Mouse (Mus musculus) neural tube, embryonic 14.5 days (tissue): Measurements from ENCODE around the gene Bnip1. TPM values are rescaled to one million over a fixed set of nuclear protein-coding genes. Genes with fewer than 3 reads are reported as not detected.

Experiments used
- ATAC-seq: fragments of 200-750 bp; cut with Nextera tagmentation; 2 replicates; pipeline ENCODE4 v1.8.0; 2017; ENCODE audit warnings: low read depth, mild to moderate bottlenecking, moderate TSS enrichment, moderate library complexity
- H3K27ac ChIP-seq: fragments of 300-500 bp; sonication (generic); 2 replicates; pipeline ENCODE4 v1.5.1; 2014; ENCODE audit warnings: low read depth, mild to moderate bottlenecking, control low read depth, low read length, moderate library complexity, mixed read lengths
- H3K27me3 ChIP-seq: fragments of 300-500 bp; sonication (generic); 2 replicates; pipeline ENCODE4 v1.6.1; 2014; ENCODE audit warnings: low read length; ENCODE audit not compliant: control insufficient read depth, insufficient read depth
- H3K36me3 ChIP-seq: fragments of 300-500 bp; sonication (generic); 2 replicates; pipeline ENCODE4 v1.6.1; 2014; ENCODE audit warnings: low read length, mixed read lengths; ENCODE audit not compliant: control insufficient read depth, insufficient read depth
- H3K4me1 ChIP-seq: fragments of 300-500 bp; sonication (generic); 2 replicates; pipeline ENCODE4 v1.6.1; 2014; ENCODE audit warnings: low read length; ENCODE audit not compliant: control insufficient read depth, insufficient read depth
- H3K4me2 ChIP-seq: fragments of 300-500 bp; sonication (generic); 2 replicates; pipeline ENCODE4 v1.6.1; 2014; ENCODE audit warnings: mild to moderate bottlenecking, low read depth, low read length, control low read depth
- H3K4me3 ChIP-seq: fragments of 300-500 bp; sonication (generic); 2 replicates; pipeline ENCODE4 v1.5.1; 2014; ENCODE audit warnings: low read depth, low read length, control low read depth, mixed read lengths
- H3K9ac ChIP-seq: fragments of 300-500 bp; sonication (generic); replicated peaks from 2 replicates; pipeline ENCODE4 v1.6.1; 2014; ENCODE audit warnings: low read depth, mild to moderate bottlenecking, control low read depth, low read length, mixed read lengths
- H3K9me3 ChIP-seq: fragments of 300-500 bp; sonication (generic); 2 replicates; pipeline ENCODE4 v1.6.1; 2016; ENCODE audit warnings: low read length; ENCODE audit not compliant: control insufficient read depth
- WGBS: fragments of 180-500 bp; shearing (Covaris S2); extraction: QIAGEN DNeasy Blood & Tissue Kit; methylation state at CpG from one replicate; pipeline ENCODE4 v1.1.7; 2014; 5-methylcytosine and 5-hydroxymethylcytosine counted together
- polyA plus RNA-seq: library from polyadenylated mRNA; unstranded; fragments of >200 nt; fragmentation: Nextera tagmentation; extraction: Ambion mirVana; gene quantifications from 2 replicates; pipeline ENCODE4 v1.2.1, GENCODE M21; 2014

Gene Bnip1
- polyA plus RNA-seq, 1 experiment from 2014 or later = 54.2 TPM

DNA sequence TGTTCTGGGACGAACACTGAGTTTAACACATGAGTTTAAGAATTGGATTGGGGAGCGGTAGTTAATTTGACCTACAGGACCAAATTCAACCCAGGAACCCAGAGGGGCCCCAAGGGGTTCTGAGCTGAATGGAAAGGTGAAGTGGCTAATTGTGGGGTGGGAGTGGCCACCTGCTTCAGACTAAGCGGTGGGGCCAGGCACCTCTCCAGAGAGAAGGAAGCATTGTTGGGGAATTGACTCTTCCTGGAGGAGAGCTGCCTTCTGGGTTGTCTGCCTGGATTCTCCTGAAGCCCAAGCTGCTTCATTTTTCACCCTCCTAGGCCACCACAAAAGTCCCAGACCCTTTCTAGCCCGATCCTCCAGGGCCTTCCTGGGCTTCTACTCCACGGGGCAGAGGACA lies 61.1 kb downstream of the Bnip1 start:
- Histone ChIP-seq H3K9ac (no peak overlapping the region), H3K27me3 (peaks cover 61% of the 10 kb centered on the region), H3K27ac (no peak overlapping the region), H3K4me1 (no peaks in the 10 kb centered on the region), H3K36me3 (no peaks in the 10 kb centered on the region), H3K9me3 (no peaks in the 10 kb centered on the region), H3K4me3 (no peak overlapping the region), H3K4me2 (no peak overlapping the region)
- ATAC-seq = no peak
- 2% methylated on average over 5 of the region's 5 CpGs for WGBS

Other genes starting within 250 kb of the Bnip1 start
- 103 and 105 TPM in 2 replicates for gene Ergic1, start 219.6 kb upstream of the Bnip1 start, polyA plus RNA-seq
- 26.9 and 27.2 TPM in 2 replicates for gene Dusp1, start 218.9 kb upstream of the Bnip1 start, polyA plus RNA-seq
- 76.5 and 85.8 TPM in 2 replicates for gene Atp6v0e, start 117.8 kb upstream of the Bnip1 start, polyA plus RNA-seq
- 9.1 and 15.1 TPM in 2 replicates for gene Crebrf, start 65.4 kb upstream of the Bnip1 start, polyA plus RNA-seq
- not detected in 2 replicates for gene Nkx2-5, start 63.9 kb downstream of the Bnip1 start, polyA plus RNA-seq
- 2.4 and 2.8 TPM in 2 replicates for gene Kifc5b, start 136.0 kb downstream of the Bnip1 start, polyA plus RNA-seq
- gene Phf1, start 152.0 kb downstream of the Bnip1 start, polyA plus RNA-seq = 18.8 and 23.8 TPM in 2 replicates
- gene Cuta, start 158.5 kb downstream of the Bnip1 start, polyA plus RNA-seq = 112 and 127 TPM in 2 replicates
- gene Syngap1, start 160.2 kb downstream of the Bnip1 start, polyA plus RNA-seq = 5.2 and 7.4 TPM in 2 replicates
- 10.8 and 11.4 TPM in 2 replicates for gene Zbtb9, start 192.1 kb downstream of the Bnip1 start, polyA plus RNA-seq
- gene Bak1, start 247.9 kb downstream of the Bnip1 start, polyA plus RNA-seq = 4.6 and 5.3 TPM in 2 replicates